Mouse (Mus musculus): ENCODE data around the gene Mmp15.

Gene Mmp15

GRCm38 (mm10) chr8:95352151-95352870 lies at the start of gene Mmp15:
TSS of gene Mmp15 (plus strand) at chr8:95352268.
- DNase-seq = peak; percentile 78 to 80

GRCm38 (mm10) chr8:95302410-95302809 lies 49.7 kb upstream of the Mmp15 start:
- peak in 1 of 2 experiments; percentile 42 for DNase-seq

GRCm38 (mm10) chr8:95305526-95305925 lies 46.5 kb upstream of the Mmp15 start:
- no peak for DNase-seq

DNA sequence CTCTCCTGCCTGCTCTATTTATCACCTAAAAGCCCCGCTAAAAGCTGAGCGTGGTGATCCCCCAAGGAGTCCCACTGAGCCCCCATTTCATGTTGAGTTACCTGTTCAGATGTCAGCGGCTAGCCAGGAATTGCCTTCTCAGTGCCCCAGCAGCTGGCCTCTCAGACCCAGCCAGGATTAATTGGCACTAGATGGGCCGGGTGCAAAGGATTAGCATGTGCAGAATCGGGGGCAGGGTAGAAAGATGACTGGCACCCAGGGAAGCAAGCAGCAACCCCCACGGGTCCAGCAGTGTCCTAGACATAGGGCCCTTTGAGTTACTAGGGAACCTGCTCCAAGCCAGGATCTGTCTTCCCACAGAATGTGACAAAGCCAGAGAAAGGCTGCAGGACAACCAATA lies 45.6 kb upstream of the Mmp15 start, which contains the start of gene Cngb1:
Gene Cngb1 (minus strand): TSS at position 155 of the 400 bp plus-strand sequence.
- no peak for DNase-seq

GRCm38 (mm10) chr8:95310342-95310970 lies 41.6 kb upstream of the Mmp15 start, which contains the start of gene Tepp:
TSS of gene Tepp (plus strand) at chr8:95310566.
- no peak for DNase-seq

GRCm38 (mm10) chr8:95312836-95313235 lies 39.2 kb upstream of the Mmp15 start:
- no peak for DNase-seq

DNA sequence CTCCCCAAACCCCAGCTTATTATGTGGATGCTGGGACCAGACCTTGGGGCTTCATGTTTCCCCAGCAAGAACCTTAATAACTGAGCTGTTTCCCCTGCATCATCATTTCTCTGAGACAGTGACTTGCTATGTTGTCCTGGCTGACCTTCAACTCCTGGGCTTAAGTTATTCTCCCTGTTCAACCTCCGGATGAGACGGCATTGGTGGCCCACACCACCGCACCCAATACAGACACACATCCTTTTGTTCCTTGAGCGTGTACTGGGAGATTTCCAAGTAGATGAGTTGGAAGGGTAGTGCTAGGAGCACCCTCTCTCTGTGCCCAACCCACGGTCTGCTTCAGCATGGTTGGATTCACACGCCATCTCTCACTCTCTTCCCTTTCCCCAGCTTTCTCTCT lies 38.2 kb upstream of the Mmp15 start:
- no peak for DNase-seq

DNA sequence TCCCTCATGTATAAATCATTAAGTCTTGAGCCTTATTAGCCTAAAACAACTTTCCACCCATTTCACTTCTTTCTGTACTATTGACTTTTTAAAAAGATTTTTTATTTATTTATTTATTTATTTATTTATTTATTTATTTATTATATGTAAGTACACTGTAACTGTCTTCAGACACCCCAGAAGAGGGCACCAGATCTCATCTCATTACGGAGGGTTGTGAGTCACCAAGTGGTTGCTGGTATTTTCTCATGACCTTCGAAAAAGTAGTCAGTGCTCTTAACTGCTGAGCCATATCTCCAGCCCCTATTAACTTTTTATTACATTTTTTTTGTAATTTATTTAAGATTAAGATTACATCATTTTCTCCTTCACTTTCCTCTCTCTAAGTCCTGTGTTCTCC lies 37.4 kb upstream of the Mmp15 start:
- no peak for DNase-seq

GRCm38 (mm10) chr8:95315350-95315749 lies 36.7 kb upstream of the Mmp15 start:
- no peak for DNase-seq

DNA sequence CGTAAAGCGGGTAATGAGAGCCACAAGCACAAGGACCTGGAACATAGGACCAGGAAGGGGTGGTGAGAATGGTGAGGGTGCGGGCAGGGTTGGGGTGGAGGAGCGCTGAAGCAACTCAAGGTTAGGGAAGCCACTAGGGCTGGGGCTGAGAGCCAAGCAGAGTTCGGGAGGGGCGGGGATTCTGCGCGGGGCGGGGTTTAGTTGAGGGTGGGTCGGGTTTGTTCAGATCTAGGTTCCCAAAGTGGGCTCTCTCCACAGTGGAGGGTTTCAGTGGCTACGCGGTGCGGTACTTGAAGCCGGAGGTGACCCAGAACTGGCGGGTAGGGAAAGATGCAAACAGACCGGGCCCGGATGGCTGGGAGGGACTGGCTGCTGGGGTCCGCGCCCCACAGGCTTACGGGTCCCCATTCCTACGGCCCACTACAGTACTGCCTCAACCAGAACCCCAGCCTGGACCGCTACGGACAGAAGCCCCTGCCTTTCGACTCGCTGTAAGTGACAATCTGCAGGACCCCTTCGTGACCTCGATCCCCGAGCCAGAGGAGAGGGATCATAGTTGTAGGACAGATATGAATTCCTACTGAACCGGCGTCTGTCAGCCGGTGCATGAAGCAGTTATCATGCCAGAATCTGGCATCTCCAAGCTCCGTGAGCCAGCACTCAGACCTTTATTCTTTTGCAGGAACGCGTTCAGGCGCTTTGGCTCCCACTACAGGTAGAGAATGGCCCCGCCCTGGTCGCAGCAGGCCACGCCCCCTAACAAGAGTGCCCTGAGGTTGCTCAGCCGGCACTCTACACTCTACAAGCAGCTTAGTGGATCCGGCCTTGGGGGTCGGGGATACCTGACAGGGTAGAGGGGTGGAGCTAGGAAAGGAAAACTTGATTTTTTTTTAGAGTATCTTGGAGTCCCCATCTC lies 31.6 kb upstream of the Mmp15 start:
- peak; percentile 59 to 75 for DNase-seq

DNA sequence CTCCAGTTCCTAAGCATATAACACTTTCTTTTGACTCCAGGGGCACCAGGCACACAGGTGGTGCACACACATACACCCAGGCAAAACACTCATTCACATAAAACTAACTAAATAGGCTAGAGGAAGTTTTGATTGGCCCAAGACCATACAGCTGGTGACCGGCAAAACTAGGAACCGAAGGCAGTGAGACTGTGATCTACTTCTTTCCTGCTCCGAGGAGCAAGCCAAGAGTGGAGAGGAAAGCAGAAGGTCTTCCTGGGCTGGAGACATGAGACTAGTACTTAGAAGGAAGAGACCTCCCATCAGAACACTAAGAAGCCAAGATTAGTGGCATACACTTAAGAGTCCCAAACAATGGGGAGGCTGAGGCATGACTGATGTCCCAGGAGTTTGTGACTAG lies 28.9 kb upstream of the Mmp15 start:
- no peak for DNase-seq

DNA sequence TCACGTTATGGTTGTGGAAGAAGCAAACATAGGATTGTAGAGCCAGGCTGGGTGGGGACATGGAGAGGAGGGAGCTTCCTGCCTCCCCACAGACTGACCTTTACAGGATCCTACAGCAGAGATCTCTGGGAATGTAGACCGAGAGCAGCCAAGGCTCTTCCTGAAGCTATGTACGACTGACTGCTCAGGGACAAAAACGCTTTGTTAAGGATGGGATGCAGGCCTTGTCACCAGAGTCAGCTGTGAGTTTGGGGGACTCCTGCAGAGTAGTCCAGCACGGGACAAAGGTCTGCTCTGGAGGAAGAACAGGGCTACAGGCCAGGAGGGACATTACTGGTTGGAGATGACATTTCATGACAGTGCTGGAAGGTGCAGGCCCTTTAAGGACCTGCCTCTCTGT lies 27.4 kb upstream of the Mmp15 start:
- DNase-seq = no peak

DNA sequence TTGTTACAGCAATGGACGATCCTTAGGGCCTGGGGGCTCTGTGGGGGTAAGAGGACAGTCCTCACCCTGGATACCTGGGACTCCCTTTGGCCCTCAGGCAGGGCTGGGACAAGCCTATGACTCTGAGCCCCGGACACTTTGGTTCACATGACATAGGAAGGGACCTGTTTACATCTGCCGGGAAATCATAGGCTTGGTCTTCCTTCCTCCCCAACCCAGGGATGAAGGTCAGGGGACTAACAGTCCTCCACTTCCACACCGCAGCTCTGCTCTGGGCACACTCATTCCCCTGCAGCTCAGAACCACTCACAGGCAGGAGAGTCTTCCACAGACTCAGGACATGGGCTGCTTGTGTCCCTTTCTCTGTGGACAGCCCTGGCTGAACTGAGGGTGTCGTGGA lies 25.2 kb upstream of the Mmp15 start:
- no peak for DNase-seq

DNA sequence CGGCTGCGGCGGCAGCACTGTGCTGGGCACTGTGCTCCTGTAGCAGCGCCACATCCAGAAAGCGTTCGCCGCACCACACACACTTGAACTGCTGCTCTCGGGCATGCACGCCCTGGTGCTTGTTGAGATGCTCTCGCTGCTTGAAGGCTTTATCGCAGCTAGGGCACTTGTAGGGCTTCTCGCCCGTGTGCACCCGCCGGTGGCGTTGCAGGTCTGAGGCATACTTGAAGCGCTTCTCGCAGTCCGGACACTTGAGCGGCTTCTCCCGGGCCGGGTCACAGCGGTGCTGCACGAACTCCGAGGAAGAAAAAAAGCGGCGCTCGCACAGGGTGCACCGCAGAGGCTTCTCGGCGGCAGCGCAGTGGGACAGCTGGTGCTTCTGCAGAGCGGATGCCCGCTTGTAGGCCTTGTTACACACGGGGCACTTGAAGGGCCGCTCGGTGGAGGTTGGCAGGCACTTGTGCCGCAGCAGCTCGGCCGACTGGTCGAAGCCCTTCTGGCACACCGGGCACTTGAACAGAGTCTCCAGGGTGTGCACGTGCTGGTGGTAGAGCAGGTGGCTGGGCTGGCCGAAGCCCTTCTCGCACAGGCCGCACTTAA lies 24.1 kb upstream of the Mmp15 start:
- DNase-seq = no peak

DNA sequence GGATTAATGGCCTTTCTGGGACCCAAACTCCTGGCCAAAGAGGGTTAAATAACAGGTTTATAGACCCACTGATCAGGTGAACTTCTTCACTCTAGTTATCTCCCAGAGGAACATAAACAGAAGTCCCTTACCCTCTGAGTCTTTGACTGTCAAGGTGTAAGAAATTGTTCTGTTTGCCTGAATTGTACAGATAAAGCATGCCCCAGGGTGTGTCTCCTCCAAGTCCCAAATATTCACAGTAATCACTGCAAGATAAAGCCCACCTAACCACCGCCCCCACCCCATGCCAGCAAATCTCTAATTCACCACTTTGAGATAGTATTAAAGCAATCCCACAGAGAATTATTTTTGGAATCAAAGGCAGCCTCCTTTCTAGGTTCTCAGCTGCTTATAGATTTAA lies 21.7 kb upstream of the Mmp15 start:
- no peak for DNase-seq

GRCm38 (mm10) chr8:95331156-95331719 lies 20.8 kb upstream of the Mmp15 start:
- no peak for DNase-seq

DNA sequence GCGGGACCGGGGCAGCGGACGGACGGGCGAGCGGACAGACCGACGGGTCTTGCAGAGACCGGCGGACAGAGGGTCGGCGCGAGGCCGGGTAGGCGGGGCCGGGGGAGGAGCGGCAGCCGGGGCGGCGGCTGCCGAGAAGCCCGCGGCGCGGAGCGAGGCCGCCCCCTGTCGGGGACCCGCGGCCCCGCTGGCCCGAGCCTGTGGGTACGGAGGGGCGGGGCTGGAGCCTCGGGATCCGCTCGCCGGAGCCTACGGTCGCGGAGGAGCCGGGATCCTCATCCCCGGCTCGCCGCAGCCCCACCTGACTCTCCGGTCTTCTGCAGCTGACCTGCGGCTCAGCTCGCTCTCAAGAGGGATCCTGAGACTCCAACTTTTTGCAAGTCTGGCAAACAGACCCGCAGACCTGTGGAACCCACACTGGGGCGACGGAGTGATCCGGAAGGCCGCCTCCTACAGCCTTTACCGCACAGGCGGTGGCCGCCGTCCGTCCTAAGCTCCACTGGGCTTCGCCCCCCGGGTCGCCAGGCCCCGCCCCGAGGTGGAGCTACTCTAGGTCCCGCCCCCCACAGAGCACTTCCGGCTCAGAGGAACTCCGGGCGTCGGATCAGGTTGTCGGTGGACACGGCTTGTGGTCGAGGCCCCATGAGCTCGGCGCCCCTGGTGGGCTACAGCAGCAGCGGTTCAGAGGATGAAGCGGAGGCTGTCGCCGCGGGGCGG lies 20.2 kb upstream of the Mmp15 start, which contains the start of the genes Zfp319 and Usb1:
Gene Zfp319 (minus strand): TSS at position 231 of the 717 bp plus-strand sequence.
Gene Usb1 (plus strand): TSS at position 565 of the 717 bp plus-strand sequence.
- DNase-seq = peak; percentile 92 to 97

DNA sequence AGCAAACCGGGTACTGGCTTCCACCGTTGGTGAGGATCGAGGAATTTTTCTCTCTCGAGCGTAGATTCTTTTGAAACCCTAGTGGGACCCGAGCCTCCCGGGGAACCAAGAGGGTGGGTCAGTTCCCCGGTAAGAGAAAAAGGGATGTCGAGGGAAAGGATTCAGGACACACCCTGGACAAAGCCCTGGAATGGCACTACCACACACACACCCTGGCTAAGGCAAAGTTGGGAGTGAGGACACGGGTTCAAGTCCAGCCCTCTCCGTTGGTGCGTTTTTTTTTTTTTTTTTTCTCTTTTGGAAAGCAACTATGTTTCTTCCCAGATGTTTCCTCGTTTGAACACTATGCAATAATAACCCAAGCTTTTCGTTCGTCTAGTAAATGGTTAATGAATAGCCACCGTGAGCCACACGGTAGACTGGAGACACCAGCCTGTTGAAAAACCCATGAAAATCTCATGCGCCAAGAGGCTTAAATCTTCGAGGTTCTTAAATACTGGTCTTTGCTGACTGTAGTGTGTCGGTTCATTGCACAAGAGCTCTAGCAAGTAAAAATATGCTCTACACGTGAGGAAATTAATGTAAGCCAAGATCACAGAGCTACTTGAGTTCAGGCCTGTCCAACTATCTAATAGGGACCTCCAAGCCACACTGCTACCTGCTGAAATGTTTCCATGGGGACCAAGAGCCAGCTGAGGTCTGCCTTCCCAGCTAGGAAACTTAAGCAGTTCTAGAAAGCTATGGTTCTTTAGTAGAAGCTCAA lies 19.4 kb upstream of the Mmp15 start:
- no peak for DNase-seq

DNA sequence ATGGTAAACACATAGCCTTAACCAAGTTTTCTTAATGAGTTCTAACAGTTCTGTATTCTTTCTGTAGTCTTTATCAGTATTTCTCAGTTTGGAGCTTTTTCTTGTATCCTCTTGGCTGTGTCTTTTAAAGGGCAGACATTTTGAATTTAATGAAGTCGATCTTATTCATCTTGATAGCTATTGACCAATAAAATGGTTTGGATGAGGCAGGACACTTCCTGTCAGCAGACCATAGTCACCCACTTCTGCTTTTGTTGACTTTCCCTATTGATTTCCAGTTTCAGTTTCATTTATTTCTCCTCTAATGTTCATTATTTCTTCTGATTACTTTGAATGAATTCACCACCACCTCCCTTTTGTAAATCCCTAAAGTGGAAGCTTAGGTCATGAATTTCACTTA lies 16.4 kb upstream of the Mmp15 start:
- DNase-seq = no peak

DNA sequence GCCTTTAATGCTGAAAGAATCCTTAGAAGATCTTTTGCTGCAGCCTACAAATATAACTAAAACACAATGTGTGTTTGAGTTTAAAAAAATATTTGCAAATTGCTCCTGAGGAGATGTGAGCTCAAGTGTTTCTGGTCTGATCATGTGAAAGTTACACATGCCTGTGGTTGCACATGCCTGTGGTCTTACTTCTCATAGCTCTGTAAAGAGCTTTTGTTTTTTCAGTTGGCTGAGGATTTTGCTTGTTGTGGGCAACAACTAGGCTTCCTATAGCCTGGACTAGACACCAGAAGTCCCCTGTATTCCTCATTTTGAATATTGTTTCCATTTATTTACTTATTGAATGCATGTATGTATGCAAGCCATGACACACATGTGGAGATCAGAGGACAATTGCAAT lies 15.7 kb upstream of the Mmp15 start:
- DNase-seq = no peak

DNA sequence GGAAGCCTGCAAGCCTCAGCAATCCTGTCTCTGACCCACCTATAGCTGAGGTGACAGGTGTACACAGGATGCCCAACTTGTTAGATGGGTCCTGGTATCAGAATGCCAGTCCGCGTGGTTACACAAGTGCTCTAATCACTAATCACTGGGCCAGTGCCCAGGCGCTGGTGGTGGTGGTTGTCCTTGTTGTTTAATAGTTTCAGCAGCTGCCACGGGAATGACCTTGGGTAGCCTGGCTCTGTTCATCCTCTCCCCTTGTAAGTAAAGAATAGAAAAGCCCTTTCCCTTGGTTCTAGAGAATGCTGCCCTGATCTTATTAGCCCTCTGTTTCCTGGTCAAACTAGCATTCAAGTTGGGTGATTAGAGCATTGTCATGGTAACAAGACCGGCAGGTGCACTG lies 10.3 kb upstream of the Mmp15 start:
- DNase-seq = no peak
